Mouse (Mus musculus) left cerebral cortex, postnatal 10 days (tissue): ENCODE measurements around the gene Pard3. TPM values are rescaled to one million over a fixed set of nuclear protein-coding genes. Genes with fewer than 3 reads are reported as not detected.
A peak's percentile ranks its signal among the peaks of the same experiment; 100 is the strongest.
"Not testable (repeated sequence)": the region's sequence is repeated elsewhere in the genome, so short reads cannot be mapped to it uniquely, and the experiment has no call there.

ENCODE experiments used
- DNase-seq, 2 experiments: peaks; one replicate each; pipeline ENCODE4 v3.0.0; 2021 to 2022; ENCODE audit warnings: low spot score in 2 of 2, mixed read lengths in 1 of 2; ENCODE audit errors: extremely low spot score in 1 of 2
- intact Hi-C: fragments of 180-260 bp; cut with DNase I; formaldehyde crosslinking; loops from one replicate; pipeline ENCODE4 v1.15.1; 2025
- total RNA-seq, 2 experiments: library from RNA; stranded (reverse); gene quantifications; 2 replicates each; pipeline ENCODE4 v1.2.3; 2021

The Pard3 gene
- total RNA-seq, 2 experiments from 2014 or later = 11.6 to 15.1 TPM

DNA sequence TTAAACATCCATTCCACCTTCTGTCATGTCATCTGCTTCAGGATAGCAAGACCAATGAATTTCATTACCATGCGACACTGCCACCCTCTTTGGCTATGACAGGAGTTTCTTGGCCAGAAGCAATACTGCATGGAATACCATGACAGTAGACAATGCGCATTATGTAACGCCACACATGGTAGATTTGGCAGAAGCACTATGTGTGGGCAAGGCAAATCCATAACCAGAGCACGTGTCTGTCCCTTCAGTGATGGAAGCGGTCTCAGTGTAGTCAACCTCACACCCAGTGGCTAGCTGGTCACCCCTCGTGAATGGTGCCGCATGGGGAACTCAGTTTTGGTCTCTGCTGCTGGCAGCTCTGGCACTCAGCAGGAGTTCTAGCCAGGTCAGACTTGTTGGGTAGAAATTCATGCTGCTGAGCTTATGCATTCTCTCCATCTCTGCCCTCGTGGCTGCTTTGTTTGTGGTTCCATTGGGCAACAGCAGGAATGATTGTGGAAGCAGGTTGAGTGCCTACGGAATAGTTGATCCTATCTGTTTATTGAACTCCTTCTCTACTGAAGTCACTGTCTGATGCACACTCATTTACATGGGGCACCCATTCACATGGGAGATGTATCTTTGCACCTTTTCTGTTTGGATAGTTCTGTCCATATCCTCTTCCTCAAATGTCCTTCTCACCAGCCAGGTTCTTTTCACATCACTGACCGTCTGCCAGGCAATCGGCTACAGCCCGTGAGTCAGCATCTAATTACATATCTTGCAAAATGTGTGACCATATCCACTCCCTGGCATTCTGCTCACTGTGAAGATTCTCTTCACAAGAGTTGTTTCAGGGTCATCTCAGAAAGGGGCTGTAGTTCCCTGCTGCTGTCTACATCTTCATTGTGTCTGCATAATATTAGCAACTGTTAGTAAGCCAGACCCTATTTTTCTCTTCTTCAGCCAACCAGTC is 100.9 kb downstream of the Pard3 start:
- intact Hi-C loops = no loop called here
- no peak for DNase-seq

GRCm38 (mm10) chr8:127168496-127168895 is 104.8 kb downstream of the Pard3 start:
- intact Hi-C loops = no loop called here
- no peak for DNase-seq

- intact Hi-C loops = no loop called here
Measured at GRCm38 (mm10) chr8:127169361-127169760, 105.7 kb downstream of the Pard3 start.

GRCm38 (mm10) chr8:127170372-127170771 is 106.7 kb downstream of the Pard3 start:
- intact Hi-C loops, DNase-seq: not testable (repeated sequence)

More at GRCm38 (mm10) chr8:127169361-127169760, 105.7 kb downstream of the Pard3 start:
- no peak for DNase-seq

GRCm38 (mm10) chr8:127170930-127171329 is 107.2 kb downstream of the Pard3 start:
- intact Hi-C loops = no loop called here
- DNase-seq = no peak

- DNase-seq = no peak
- intact Hi-C loops = no loop called here
Measured at GRCm38 (mm10) chr8:127173483-127173882, 109.8 kb downstream of the Pard3 start.

- DNase-seq = no peak
- intact Hi-C loops = no loop called here
Measured at GRCm38 (mm10) chr8:127174411-127174810, 110.7 kb downstream of the Pard3 start.

DNA sequence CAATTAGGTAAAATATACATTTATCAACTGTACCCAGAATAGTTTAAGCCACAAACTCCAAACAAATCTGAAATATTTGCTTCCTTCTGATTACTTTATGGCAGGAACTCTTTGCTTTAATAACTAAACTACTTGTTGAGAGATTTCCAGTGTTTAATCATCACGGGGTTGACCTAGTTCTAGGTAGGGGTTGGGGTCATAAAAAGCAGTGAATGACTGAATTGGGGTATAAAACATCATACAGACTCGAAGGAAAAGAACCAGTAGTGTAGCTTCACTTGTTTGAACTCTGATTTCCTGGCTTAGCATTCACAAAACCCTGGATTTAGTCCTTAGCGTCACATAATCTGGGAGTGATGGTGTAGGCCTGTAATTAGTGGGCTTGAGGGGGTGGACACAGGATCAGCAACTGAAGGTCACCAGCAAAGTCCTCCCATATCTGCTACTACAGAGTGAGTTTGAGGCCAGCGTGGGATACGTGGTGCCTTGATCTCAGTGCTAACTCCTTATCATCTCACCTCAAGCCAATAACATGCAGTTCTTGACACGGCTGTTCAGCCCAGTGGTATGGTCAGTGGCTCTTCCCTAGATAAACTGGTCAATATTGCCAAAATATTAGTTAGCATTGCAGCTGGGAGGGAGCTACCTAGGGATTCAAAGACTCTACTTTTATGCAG is 111.6 kb downstream of the Pard3 start:
- DNase-seq = no peak
- intact Hi-C loops = loop anchor here (5.0 kb wide), 1 partner anchor 38 kb away; no protein-coding TSS in a partner anchor

DNA sequence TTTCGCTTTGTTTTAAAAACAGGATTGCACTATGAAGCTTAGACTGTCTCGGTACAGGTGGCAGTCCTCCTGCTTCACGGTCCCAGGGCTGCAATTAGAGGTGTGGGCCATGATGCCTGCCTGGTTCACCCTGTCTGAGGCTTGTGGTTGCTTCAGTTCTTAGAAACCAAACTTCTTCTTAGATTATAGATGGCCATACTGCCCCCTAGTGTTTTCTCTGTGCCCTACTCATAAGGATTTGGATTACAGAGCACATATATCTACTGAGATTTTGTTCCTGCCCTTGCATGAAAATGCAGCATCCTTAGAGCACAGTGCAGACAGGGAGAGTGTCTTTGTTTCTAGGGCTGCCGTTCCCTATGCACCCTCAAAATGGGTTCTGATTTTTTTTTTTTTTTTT is 114.9 kb downstream of the Pard3 start:
- DNase-seq = peak in 1 of 2 experiments; percentile 55
- intact Hi-C loops = loop anchor here (2.0 to 5.0 kb wide), 2 partner anchors 41 to 190 kb away; no protein-coding TSS in a partner anchor

GRCm38 (mm10) chr8:127181246-127181645 is 117.6 kb downstream of the Pard3 start:
- intact Hi-C loops = no loop called here
- DNase-seq = no peak

DNA sequence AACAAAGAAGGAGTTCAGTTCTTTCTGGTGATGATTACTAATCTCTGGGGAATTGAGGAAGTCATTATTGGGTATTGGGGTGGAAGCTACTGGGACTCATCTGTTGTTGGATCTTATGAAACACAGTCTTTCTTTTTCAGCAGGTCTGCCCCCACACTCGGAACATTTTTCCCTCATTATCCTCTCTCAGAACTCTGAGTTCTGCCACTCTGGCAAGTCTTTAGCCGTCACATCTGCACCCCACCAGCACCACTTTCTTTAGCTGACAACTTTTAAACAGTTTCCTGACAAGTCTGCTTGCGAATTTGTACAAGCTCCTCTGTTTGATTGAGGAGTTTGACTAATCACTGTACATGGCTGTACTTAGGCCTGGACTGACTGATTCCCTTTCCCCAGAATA is 118.4 kb downstream of the Pard3 start:
- intact Hi-C loops = no loop called here
- no peak for DNase-seq

- intact Hi-C loops = no loop called here
- no peak for DNase-seq
Measured at GRCm38 (mm10) chr8:127183533-127183932, 119.8 kb downstream of the Pard3 start.

DNA sequence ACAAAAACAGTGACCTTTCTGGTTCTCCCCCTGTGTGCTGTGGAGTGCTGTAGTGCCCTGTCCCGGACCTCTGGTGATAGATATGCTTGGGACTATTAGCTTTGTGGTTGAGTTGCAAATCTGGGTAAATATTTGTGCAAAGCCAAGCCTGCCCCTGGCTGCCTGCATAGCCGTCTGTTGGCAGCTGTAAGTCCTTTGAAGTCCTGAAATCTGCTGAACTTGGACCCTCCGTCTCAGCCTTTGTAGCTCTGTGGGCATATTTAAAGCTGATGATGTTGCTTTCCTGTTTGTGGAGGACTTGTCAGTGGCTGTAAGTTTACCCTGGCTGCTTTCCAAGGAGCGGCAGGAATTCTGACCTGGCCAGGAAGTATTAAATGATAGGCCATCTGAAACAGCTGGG is 120.3 kb downstream of the Pard3 start:
- intact Hi-C loops = no loop called here
- DNase-seq = peak in 1 of 2 experiments; percentile 40

DNA sequence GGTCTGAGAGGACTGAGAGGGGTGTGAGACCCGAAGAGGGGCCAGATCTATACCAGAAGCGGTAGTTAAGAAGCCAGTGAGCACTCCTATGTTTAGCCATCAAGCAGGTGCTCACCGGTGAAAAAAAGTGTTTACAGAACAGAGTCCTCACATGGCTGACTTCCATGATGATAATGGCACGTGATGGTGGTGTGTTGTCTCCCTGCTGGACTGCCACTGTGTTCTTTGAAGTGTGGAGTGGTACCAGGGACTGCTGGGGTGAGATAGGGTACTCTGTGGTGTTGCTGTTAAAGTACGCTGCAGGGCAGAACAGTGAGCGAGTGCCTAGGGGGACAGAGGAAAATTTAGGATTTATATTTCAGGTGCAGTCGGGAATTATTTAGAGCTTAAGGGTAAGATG is 122.2 kb downstream of the Pard3 start:
- DNase-seq = no peak
- intact Hi-C loops = no loop called here

DNA sequence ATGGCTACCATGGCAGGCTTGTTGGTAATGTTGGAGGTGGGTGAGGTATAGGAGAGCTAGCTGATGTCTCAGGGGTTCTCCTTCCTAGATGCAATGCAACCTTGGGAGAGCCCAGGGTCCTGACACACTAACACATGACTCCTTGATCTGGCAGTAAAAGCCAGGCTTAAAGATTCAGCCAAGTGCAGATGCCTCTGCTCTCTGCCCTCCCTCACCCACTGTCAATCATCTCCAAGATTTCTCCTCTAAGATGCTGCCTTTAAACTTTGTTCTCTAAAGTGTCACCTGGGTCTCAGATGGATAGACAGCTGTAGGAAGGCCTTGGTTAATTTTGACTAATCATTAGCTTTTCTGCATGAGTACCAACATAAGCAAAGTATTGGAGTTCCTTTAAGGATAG is 125.0 kb downstream of the Pard3 start:
- intact Hi-C loops = no loop called here
- no peak for DNase-seq

- DNase-seq = peak; percentile 58 to 63
- intact Hi-C loops = loop anchor here (2.0 to 5.0 kb wide), 2 partner anchors 1172 to 1302 kb away; no protein-coding TSS in a partner anchor
Measured at GRCm38 (mm10) chr8:127190350-127190749, 126.7 kb downstream of the Pard3 start.

- intact Hi-C loops = loop anchor here (2.0 to 5.0 kb wide), 2 partner anchors 1171 to 1301 kb away; no protein-coding TSS in a partner anchor
- peak; percentile 46 to 48 for DNase-seq
Measured at GRCm38 (mm10) chr8:127191387-127191786, 127.7 kb downstream of the Pard3 start.

DNA sequence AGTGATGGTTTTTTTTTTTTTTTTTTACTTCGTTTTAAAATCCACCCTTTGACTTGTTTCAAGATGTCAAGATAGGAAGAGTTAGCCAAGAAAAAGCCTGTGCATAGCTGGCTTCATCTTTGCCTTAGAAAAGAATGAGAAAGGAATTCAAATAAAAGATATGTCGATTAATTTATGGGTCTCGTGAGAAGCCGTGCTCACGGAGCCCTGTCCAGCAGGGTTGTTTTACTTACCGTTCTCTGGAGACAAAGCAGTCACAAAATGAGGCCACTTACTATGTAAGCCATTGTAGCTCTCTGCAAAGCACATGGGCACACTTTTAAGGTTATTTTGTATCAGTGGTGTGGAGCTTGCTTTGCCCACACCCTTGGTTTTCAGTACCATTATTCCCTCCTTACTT is 128.1 kb downstream of the Pard3 start:
- DNase-seq = no peak
- intact Hi-C loops = loop anchor here (2.0 to 5.0 kb wide), 2 partner anchors 1171 to 1300 kb away; no protein-coding TSS in a partner anchor

- intact Hi-C loops = loop anchor here (5.0 kb wide), 1 partner anchor 1300 kb away; no protein-coding TSS in a partner anchor
- DNase-seq = no peak
Measured at GRCm38 (mm10) chr8:127192331-127192730, 128.6 kb downstream of the Pard3 start.
